Mouse (Mus musculus): ENCODE data around the gene Txlna. TPM values are rescaled to one million over a fixed set of nuclear protein-coding genes. Genes with fewer than 3 reads are reported as not detected.

Txlna gene
- total and polyA plus RNA-seq, 3 experiments = 51.8 to 64.7 (median 52.2) TPM

- peak; percentile 31; the same call in 1 of the 2 replicates for TF ChIP-seq NELFE (IDR thresholded peaks at IDR 0.05; ENCODE audit: low read depth, low read length)
- peak; percentile 5; the same call in 1 of the 2 replicates for TF ChIP-seq CHD1 (IDR thresholded peaks at IDR 0.05; ENCODE audit: low read depth, low read length)
These were observed 30.7 kb upstream of the Txlna start (continued) for GRCm38 (mm10) chr4:129671491-129672082.

- DNase-seq (ENCODE audit: extremely low read depth) = no peak
- Histone ChIP-seq H3K79me2 (replicated peaks; ENCODE audit: control insufficient read depth, extremely low read depth, insufficient read depth, poor library complexity, severe bottlenecking) (peaks cover 14% of the 10 kb centered on the region; the same call in 1 of the 2 replicates), H3K27me3 (replicated peaks) (no peaks in the 10 kb centered on the region), H3K4me1 (ENCODE audit: control insufficient read depth in 1 of 2, insufficient read depth in 2 of 2) (no peaks in the 10 kb centered on the region), H3K9ac (ENCODE audit: insufficient read depth, low read depth) (no peak overlapping the region), H3K9me3 (replicated peaks; ENCODE audit: low read length) (no peaks in the 10 kb centered on the region), H3K27ac (ENCODE audit: insufficient read depth, low read depth) (no peak overlapping the region), H3K4me2 (ENCODE audit: insufficient read depth, low read depth, poor library complexity, severe bottlenecking) (no peak overlapping the region), H3K36me3 (replicated peaks in 1 of 2; ENCODE audit: control insufficient read depth in 1 of 2, insufficient read depth in 1 of 2, low read length in 1 of 2) (peaks cover 28 to 85% of the 10 kb centered on the region in 2 experiments), H3K4me3 (replicated peaks in 1 of 3; ENCODE audit: low read depth in 2 of 3, low read length in 2 of 3, poor library complexity in 1 of 3) (no peak overlapping the region)
- dilution Hi-C loops (cut with MboI; ENCODE audit: extremely low pct_ligation_motif_present, extremely low pct_unique_long_range_greater_than_20kb, low sequenced_read_pairs) (no loop called here), in situ Hi-C loops (cut with MboI; ENCODE audit: low pct_ligation_motif_present, low pct_unique_long_range_greater_than_20kb, low sequenced_read_pairs) (no loop called here)
- TF ChIP-seq BHLHE40 (IDR thresholded peaks at IDR 0.05; ENCODE audit: low read depth, low read length) (no peak), UBTF (IDR thresholded peaks at IDR 0.05; ENCODE audit: low read depth, low read length) (no peak), TBP (conservative IDR thresholded peaks at IDR 0.05; ENCODE audit: low read depth, low read length) (no peak), TCF12 (IDR thresholded peaks at IDR 0.05; ENCODE audit: low read depth, low read length) (no peak), IRF4 (IDR thresholded peaks at IDR 0.05; ENCODE audit: low read depth, low read length) (no peak), MEF2A (IDR thresholded peaks at IDR 0.05; ENCODE audit: borderline replicate concordance, low read depth, low read length) (no peak), MYC (IDR thresholded peaks at IDR 0.05; ENCODE audit: low read depth, low read length) (no peak), CHD2 (IDR thresholded peaks at IDR 0.05; ENCODE audit: low read length) (no peak), RAD21 (IDR thresholded peaks at IDR 0.05; ENCODE audit: low read depth, low read length) (no peak), ZC3H11A (IDR thresholded peaks at IDR 0.05; ENCODE audit: low read depth, low read length) (no peak), CHD1 (IDR thresholded peaks at IDR 0.05; ENCODE audit: low read depth, low read length) (no peak), SMC3 (IDR thresholded peaks at IDR 0.05; ENCODE audit: low read depth, low read length) (no peak), JUN (IDR thresholded peaks at IDR 0.05; ENCODE audit: insufficient read depth, low read depth, low read length) (no peak), ELF1 (IDR thresholded peaks at IDR 0.05; ENCODE audit: low read depth, low read length) (no peak), NELFE (IDR thresholded peaks at IDR 0.05; ENCODE audit: low read depth, low read length) (no peak), E2F4 (IDR thresholded peaks at IDR 0.05; ENCODE audit: insufficient replicate concordance, low read depth, low read length) (no peak), GABPA (IDR thresholded peaks at IDR 0.05; ENCODE audit: insufficient replicate concordance, low read depth, low read length) (no peak), USF2 (conservative IDR thresholded peaks at IDR 0.05; ENCODE audit: low read depth, low read length) (no peak), POLR2A (IDR thresholded peaks at IDR 0.05; ENCODE audit: low read depth, low read length) (no peak)
These were observed 21.5 kb upstream of the Txlna start for GRCm38 (mm10) chr4:129662255-129662813.

Data from CH12.LX (cell line).